Comparison of ENCODE assay signal across 8 mouse cellular contexts in the genomic region with DNA sequence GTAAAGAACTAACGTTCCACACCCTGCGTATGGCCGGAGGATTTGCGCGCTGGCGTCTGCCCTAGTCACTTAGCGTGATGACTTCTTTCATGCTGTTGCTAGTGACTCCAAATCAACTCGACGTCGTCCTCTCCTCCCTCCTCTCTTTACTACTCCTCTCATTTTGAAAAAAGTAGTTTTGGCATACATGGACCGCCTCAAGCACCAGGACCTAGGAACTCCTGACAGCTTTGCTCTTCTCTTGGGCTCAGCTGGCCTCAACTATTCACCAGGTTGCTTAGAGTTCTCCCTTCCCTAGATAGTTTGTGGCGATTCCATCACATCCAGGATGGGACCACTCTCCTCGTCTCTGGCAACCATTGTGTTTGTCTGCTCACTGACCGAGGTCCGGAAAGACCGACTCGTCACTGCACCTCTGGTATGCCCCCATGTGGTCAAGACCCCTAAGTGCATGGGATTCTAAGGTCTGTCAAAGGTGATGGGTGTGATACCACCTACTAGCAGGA. TPM values are rescaled to one million over a fixed set of nuclear protein-coding genes. Genes with fewer than 3 reads are reported as not detected.
DNase-seq lines count a peak whose midpoint lies in the region; ATAC-seq and TF ChIP-seq lines count a peak whose summit lies in the region.

No protein-coding gene starts in this region.

- no peaks in the 10 kb centered on the region; the same call in 1 of the 2 replicates for H3K79me2 ChIP-seq in MEL (ENCODE audit: control insufficient read depth, insufficient read depth, low read length, poor library complexity)

- H3K36me3 ChIP-seq in MEL (ENCODE audit: control insufficient read depth in 1 of 2, insufficient read depth in 2 of 2, low read length in 2 of 2), result peaks cover 0 to 9% of the 10 kb centered on the region in 2 experiments; a peak in 2 of 4 replicates
- no peaks in the 10 kb centered on the region for H3K36me3 ChIP-seq in forebrain, embryonic 16.5 days (ENCODE audit: control insufficient read depth, insufficient read depth)
- no peaks in the 10 kb centered on the region for H3K36me3 ChIP-seq in lung, embryonic 15.5 days
- no peaks in the 10 kb centered on the region for H3K36me3 ChIP-seq in thymus, adult 2 months (ENCODE audit: control insufficient read depth, insufficient read depth, low read length)

- H3K27me3 ChIP-seq in MEL (ENCODE audit: control insufficient read depth in 1 of 2, insufficient read depth in 2 of 2, low read length in 2 of 2), result no peaks in the 10 kb centered on the region
- no peaks in the 10 kb centered on the region for H3K27me3 ChIP-seq in forebrain, embryonic 16.5 days (replicated peaks; ENCODE audit: control insufficient read depth, insufficient read depth, low read length)
- H3K27me3 ChIP-seq in lung, embryonic 15.5 days, result no peaks in the 10 kb centered on the region
- no peaks in the 10 kb centered on the region for H3K27me3 ChIP-seq in thymus, adult 2 months (ENCODE audit: control insufficient read depth, insufficient read depth, low read length)

- DNase-seq in MEL (ENCODE audit: low read depth, low spot score), result peak; percentile 90
- DNase-seq in cerebellum, adult 18-20 months, result peak; percentile 86 to 87
- DNase-seq in heart, postnatal 4 days, result peak; percentile 92
- peak; percentile 83 for DNase-seq in layer of hippocampus, adult 9-10 months (ENCODE audit: low spot score)
- peak; percentile 95 for DNase-seq in thymus, adult 2 months

- no peak for TF ChIP-seq POLR2A in MEL (IDR thresholded peaks at IDR 0.05; ENCODE audit: control insufficient read depth in 1 of 2, insufficient read depth in 1 of 2, low read depth in 1 of 2, low read length in 2 of 2, poor library complexity in 1 of 2)
- TF ChIP-seq POLR2A in olfactory bulb, adult 2 months (IDR thresholded peaks at IDR 0.05; ENCODE audit: insufficient read depth, low read depth, low read length), result no peak
- no peak for TF ChIP-seq POLR2A in thymus, adult 2 months (IDR thresholded peaks at IDR 0.05; ENCODE audit: control insufficient read depth, extremely low read depth, insufficient read depth, low read length, poor library complexity)

- no peak for ATAC-seq in forebrain, embryonic 16.5 days
- peak; percentile 2; the same call in 1 of the 2 replicates for ATAC-seq in lung, embryonic 15.5 days (ENCODE audit: borderline replicate concordance, extremely low read depth, low FRiP score, low TSS enrichment)

- peak; percentile 64 to 85 (median 74) for TF ChIP-seq CTCF in MEL (IDR thresholded peaks at IDR 0.05 in 2 of 3, conservative IDR thresholded peaks at IDR 0.05 in 1 of 3; ENCODE audit: control insufficient read depth in 1 of 3, insufficient read depth in 1 of 3, low read depth in 2 of 3, low read length in 3 of 3, poor library complexity in 1 of 3, severe bottlenecking in 1 of 3)
- peak; percentile 58; the same call in 1 of the 2 replicates for TF ChIP-seq CTCF in olfactory bulb, adult 2 months (IDR thresholded peaks at IDR 0.05; ENCODE audit: insufficient read depth, low read depth, low read length)
- TF ChIP-seq CTCF in thymus, adult 2 months (IDR thresholded peaks at IDR 0.05; ENCODE audit: borderline replicate concordance, control insufficient read depth, extremely low read depth, insufficient read depth, low read length, poor library complexity), result peak; percentile 83

- peak overlapping the region; percentile 41 for H3K9ac ChIP-seq in MEL (ENCODE audit: control insufficient read depth, low read depth, low read length, poor library complexity, severe bottlenecking)
- H3K9ac ChIP-seq in forebrain, embryonic 16.5 days (replicated peaks; ENCODE audit: low read depth, low read length), result peak overlapping the region; percentile 47
- H3K9ac ChIP-seq in lung, embryonic 15.5 days, result peak overlapping the region; percentile 45

- H3K9me3 ChIP-seq in MEL (replicated peaks; ENCODE audit: insufficient read depth, low read length), result no peaks in the 10 kb centered on the region
- no peaks in the 10 kb centered on the region for H3K9me3 ChIP-seq in forebrain, embryonic 16.5 days (ENCODE audit: control insufficient read depth, low read length)
- H3K9me3 ChIP-seq in lung, embryonic 15.5 days, result no peaks in the 10 kb centered on the region

- peak; percentile 28 for TF ChIP-seq RAD21 in MEL (IDR thresholded peaks at IDR 0.05; ENCODE audit: low read depth, low read length)

- peak overlapping the region; percentile 59 for H3K4me2 ChIP-seq in forebrain, embryonic 16.5 days (ENCODE audit: low read length)
- peak overlapping the region; percentile 71 for H3K4me2 ChIP-seq in lung, embryonic 15.5 days

- WGBS in forebrain, embryonic 16.5 days, result under 1% methylated on average over 17 of the region's 17 CpGs
- WGBS in lung, embryonic 15.5 days, result under 1% methylated on average over 17 of the region's 17 CpGs
- under 1% methylated on average over 17 of the region's 17 CpGs for WGBS in olfactory bulb, adult 2 months
- under 1% methylated on average over 17 of the region's 17 CpGs for WGBS in thymus, adult 2 months

- no peak for TF ChIP-seq EP300 in MEL (IDR thresholded peaks at IDR 0.05; ENCODE audit: low read depth in 1 of 2, low read length in 2 of 2)

- peaks cover 0 to 15% of the 10 kb centered on the region in 2 experiments; a peak in 2 of 4 replicates for H3K4me1 ChIP-seq in MEL (ENCODE audit: control insufficient read depth in 1 of 2, insufficient read depth in 2 of 2, low read length in 2 of 2)
- H3K4me1 ChIP-seq in forebrain, embryonic 16.5 days (replicated peaks; ENCODE audit: control insufficient read depth, insufficient read depth, low read length), result peaks cover 23% of the 10 kb centered on the region
- H3K4me1 ChIP-seq in lung, embryonic 15.5 days, result peaks cover 20% of the 10 kb centered on the region
- peaks cover 3% of the 10 kb centered on the region for H3K4me1 ChIP-seq in olfactory bulb, adult 2 months (ENCODE audit: control insufficient read depth, insufficient read depth, low read length)
- H3K4me1 ChIP-seq in thymus, adult 2 months (replicated peaks; ENCODE audit: control insufficient read depth, insufficient read depth, low read length), result peaks cover 21% of the 10 kb centered on the region

- H3K27ac ChIP-seq in MEL (ENCODE audit: control insufficient read depth, low read depth, low read length), result peak overlapping the region; percentile 58
- H3K27ac ChIP-seq in forebrain, embryonic 16.5 days (ENCODE audit: low read length), result peak overlapping the region; percentile 69
- H3K27ac ChIP-seq in lung, embryonic 15.5 days, result peak overlapping the region; percentile 98
- H3K27ac ChIP-seq in olfactory bulb, adult 2 months (ENCODE audit: insufficient read depth, low read depth, low read length), result peak overlapping the region; percentile 10; the same call in 1 of the 2 replicates
- H3K27ac ChIP-seq in thymus, adult 2 months (ENCODE audit: control insufficient read depth, insufficient read depth, low read length), result peak overlapping the region; percentile 95

- H3K4me3 ChIP-seq in MEL (ENCODE audit: control insufficient read depth in 1 of 2, insufficient read depth in 1 of 2, low read depth in 2 of 2, low read length in 2 of 2), result peak overlapping the region; percentile 46 to 62
- H3K4me3 ChIP-seq in forebrain, embryonic 16.5 days (replicated peaks; ENCODE audit: low read length), result peak overlapping the region; percentile 93
- H3K4me3 ChIP-seq in lung, embryonic 15.5 days, result peak overlapping the region; percentile 69
- H3K4me3 ChIP-seq in olfactory bulb, adult 2 months (ENCODE audit: insufficient read depth, low read depth, low read length), result peak overlapping the region; percentile 99
- H3K4me3 ChIP-seq in thymus, adult 2 months (ENCODE audit: control insufficient read depth, insufficient read depth, low read length), result peak overlapping the region; percentile 88

RNA-seq across cellular contexts. Expression of a gene that starts 13.2 kb away (rescaled TPM):
- total RNA-seq in MEL (2012; rRNA removed), result not detected in 2 replicates
- not detected for polyA plus RNA-seq in MEL (2012; ENCODE audit: insufficient read depth in 1 of 2, insufficient read length in 2 of 2, low read depth in 1 of 2, low replicate concordance in 2 of 2, missing spikeins in 1 of 2)
- polyA plus RNA-seq in forebrain, embryonic 16.5 days (2015; fragmentation: Nextera tagmentation; extraction: Ambion mirVana), result not detected in 2 replicates
- total RNA-seq in heart, postnatal 4 days (2021), result not detected
- polyA plus RNA-seq in lung, embryonic 15.5 days (2015; fragmentation: Nextera tagmentation; extraction: Ambion mirVana), result 0.16 and 0.18 TPM in 2 replicates
- not detected in 2 replicates for polyA plus RNA-seq in olfactory bulb, adult 2 months (2012; ENCODE audit: insufficient read depth, insufficient read length, low replicate concordance, missing spikeins)
- 0.54 and 0.85 TPM in 2 replicates for polyA plus RNA-seq in thymus, adult 2 months (2012; rRNA removed)

RNA-seq across cellular contexts. Expression of a gene that starts 13.2 kb away (rescaled TPM):
- not detected in 2 replicates for total RNA-seq in MEL (2012; rRNA removed)
- polyA plus RNA-seq in MEL (2012; ENCODE audit: insufficient read depth in 1 of 2, insufficient read length in 2 of 2, low read depth in 1 of 2, low replicate concordance in 2 of 2, missing spikeins in 1 of 2), result not detected
- not detected in 2 replicates for polyA plus RNA-seq in forebrain, embryonic 16.5 days (2015; fragmentation: Nextera tagmentation; extraction: Ambion mirVana)
- total RNA-seq in heart, postnatal 4 days (2021), result not detected
- not detected in 2 replicates for polyA plus RNA-seq in lung, embryonic 15.5 days (2015; fragmentation: Nextera tagmentation; extraction: Ambion mirVana)
- not detected in 2 replicates for polyA plus RNA-seq in olfactory bulb, adult 2 months (2012; ENCODE audit: insufficient read depth, insufficient read length, low replicate concordance, missing spikeins)
- polyA plus RNA-seq in thymus, adult 2 months (2012; rRNA removed), result 0.59 TPM in 1 of 2 replicates, not detected in the other

RNA-seq across cellular contexts. Expression of a gene that starts 48.1 kb away (rescaled TPM):
- not detected in 2 replicates for total RNA-seq in MEL (2012; rRNA removed)
- polyA plus RNA-seq in MEL (2012; ENCODE audit: insufficient read depth in 1 of 2, insufficient read length in 2 of 2, low read depth in 1 of 2, low replicate concordance in 2 of 2, missing spikeins in 1 of 2), result not detected
- not detected in 2 replicates for polyA plus RNA-seq in forebrain, embryonic 16.5 days (2015; fragmentation: Nextera tagmentation; extraction: Ambion mirVana)
- not detected for total RNA-seq in heart, postnatal 4 days (2021)
- polyA plus RNA-seq in lung, embryonic 15.5 days (2015; fragmentation: Nextera tagmentation; extraction: Ambion mirVana), result 0.24 and 0.32 TPM in 2 replicates
- not detected in 2 replicates for polyA plus RNA-seq in olfactory bulb, adult 2 months (2012; ENCODE audit: insufficient read depth, insufficient read length, low replicate concordance, missing spikeins)
- 9.6 and 12.1 TPM in 2 replicates for polyA plus RNA-seq in thymus, adult 2 months (2012; rRNA removed)

RNA-seq across cellular contexts. Expression of a gene that starts 50.3 kb away (rescaled TPM):
- not detected in 2 replicates for total RNA-seq in MEL (2012; rRNA removed)
- polyA plus RNA-seq in MEL (2012; ENCODE audit: insufficient read depth in 1 of 2, insufficient read length in 2 of 2, low read depth in 1 of 2, low replicate concordance in 2 of 2, missing spikeins in 1 of 2), result not detected
- polyA plus RNA-seq in forebrain, embryonic 16.5 days (2015; fragmentation: Nextera tagmentation; extraction: Ambion mirVana), result 0.15 TPM in 1 of 2 replicates, not detected in the other
- not detected for total RNA-seq in heart, postnatal 4 days (2021)
- polyA plus RNA-seq in lung, embryonic 15.5 days (2015; fragmentation: Nextera tagmentation; extraction: Ambion mirVana), result 0.15 and 0.16 TPM in 2 replicates
- polyA plus RNA-seq in olfactory bulb, adult 2 months (2012; ENCODE audit: insufficient read depth, insufficient read length, low replicate concordance, missing spikeins), result not detected in 2 replicates
- polyA plus RNA-seq in thymus, adult 2 months (2012; rRNA removed), result 0.96 and 2.6 TPM in 2 replicates

RNA-seq across cellular contexts. Expression of a gene that starts 51.6 kb away (rescaled TPM):
- total RNA-seq in MEL (2012; rRNA removed), result not detected in 2 replicates
- polyA plus RNA-seq in MEL (2012; ENCODE audit: insufficient read depth in 1 of 2, insufficient read length in 2 of 2, low read depth in 1 of 2, low replicate concordance in 2 of 2, missing spikeins in 1 of 2), result not detected
- 0.31 and 0.34 TPM in 2 replicates for polyA plus RNA-seq in forebrain, embryonic 16.5 days (2015; fragmentation: Nextera tagmentation; extraction: Ambion mirVana)
- total RNA-seq in heart, postnatal 4 days (2021), result under 1 TPM in 1 of 2 experiments, not detected in 1; 0.21 TPM
- polyA plus RNA-seq in lung, embryonic 15.5 days (2015; fragmentation: Nextera tagmentation; extraction: Ambion mirVana), result 0.83 and 1.4 TPM in 2 replicates
- not detected in 2 replicates for polyA plus RNA-seq in olfactory bulb, adult 2 months (2012; ENCODE audit: insufficient read depth, insufficient read length, low replicate concordance, missing spikeins)
- 17.8 and 18.6 TPM in 2 replicates for polyA plus RNA-seq in thymus, adult 2 months (2012; rRNA removed)

Comparison
In these comparisons a context has a peak if more than half of its experiments do, and no peak if none do; other contexts are left out.
1. H3K27ac ChIP-seq: peak in every context shown above with its lines; median percentile 98 in lung, embryonic 15.5 days; 95 in thymus, adult 2 months; 69 in forebrain, embryonic 16.5 days; 58 in MEL; 10 in olfactory bulb, adult 2 months.